Mouse (Mus musculus): Measurements from ENCODE around the gene Sash1. TPM values are rescaled to one million over a fixed set of nuclear protein-coding genes. Genes with fewer than 3 reads are reported as not detected.

The Sash1 gene
- polyA plus RNA-seq, 1 experiment from 2014 or later: 5.7 TPM

- Histone ChIP-seq H3K4me1 (replicated peaks) (no peaks in the 10 kb centered on the region; the same call in 1 of the 2 replicates), H3K4me2 (replicated peaks) (no peak overlapping the region), H3K9ac (no peak overlapping the region), H3K9me3 (no peaks in the 10 kb centered on the region), H3K27me3 (replicated peaks) (no peaks in the 10 kb centered on the region), H3K4me3 (replicated peaks) (no peak overlapping the region), H3K27ac (no peak overlapping the region), H3K36me3 (no peaks in the 10 kb centered on the region)
- 54% methylated on average over 2 of the region's 2 CpGs for WGBS
- no peak for ATAC-seq
Observed at GRCm38 (mm10) chr10:8917798-8918197, 31.9 kb upstream of the Sash1 start.

GRCm38 (mm10) chr10:8917350-8917749 is 31.5 kb upstream of the Sash1 start:
- H3K4me3 ChIP-seq (replicated peaks): no peak overlapping the region
- H3K4me1 ChIP-seq (replicated peaks): no peaks in the 10 kb centered on the region; the same call in 1 of the 2 replicates
- no peak overlapping the region for H3K27ac ChIP-seq
- H3K27me3 ChIP-seq (replicated peaks): no peaks in the 10 kb centered on the region
- ATAC-seq: no peak
- 77% methylated on average over 4 of the region's 4 CpGs for WGBS
- H3K9me3 ChIP-seq: no peaks in the 10 kb centered on the region
- H3K9ac ChIP-seq: no peak overlapping the region
- no peak overlapping the region for H3K4me2 ChIP-seq (replicated peaks)
- no peaks in the 10 kb centered on the region for H3K36me3 ChIP-seq

- Histone ChIP-seq H3K4me3 (replicated peaks) (no peak overlapping the region), H3K4me1 (replicated peaks) (peaks cover 3% of the 10 kb centered on the region), H3K4me2 (replicated peaks) (no peak overlapping the region), H3K9me3 (no peaks in the 10 kb centered on the region), H3K9ac (no peak overlapping the region), H3K36me3 (no peaks in the 10 kb centered on the region), H3K27ac (0 out of 2 replicates have a peak overlapping the region, but pooled peaks have one; percentile 18), H3K27me3 (replicated peaks) (no peaks in the 10 kb centered on the region)
- 59% methylated on average over 5 of the region's 5 CpGs for WGBS
- ATAC-seq: peak; percentile 88
Observed at GRCm38 (mm10) chr10:8915755-8916154, 29.9 kb upstream of the Sash1 start.

- Histone ChIP-seq H3K9me3 (no peaks in the 10 kb centered on the region), H3K27ac (no peak overlapping the region), H3K4me3 (replicated peaks) (no peak overlapping the region), H3K9ac (no peak overlapping the region), H3K27me3 (replicated peaks) (no peaks in the 10 kb centered on the region), H3K36me3 (no peaks in the 10 kb centered on the region), H3K4me1 (replicated peaks) (peaks cover 3% of the 10 kb centered on the region), H3K4me2 (replicated peaks) (no peak overlapping the region)
- no peak for ATAC-seq
- WGBS: 69% methylated on average over 4 of the region's 4 CpGs
Observed at GRCm38 (mm10) chr10:8913904-8914303, 28.0 kb upstream of the Sash1 start.

- Histone ChIP-seq H3K4me2 (replicated peaks) (no peak overlapping the region), H3K9me3 (no peaks in the 10 kb centered on the region), H3K4me1 (replicated peaks) (peaks cover 3% of the 10 kb centered on the region), H3K4me3 (replicated peaks) (no peak overlapping the region), H3K27me3 (replicated peaks) (no peaks in the 10 kb centered on the region), H3K27ac (no peak overlapping the region), H3K9ac (no peak overlapping the region), H3K36me3 (no peaks in the 10 kb centered on the region)
- no peak for ATAC-seq
- WGBS: 81% methylated on average over 5 of the region's 5 CpGs
Observed at GRCm38 (mm10) chr10:8912706-8913275, 26.9 kb upstream of the Sash1 start.

GRCm38 (mm10) chr10:8912213-8912612 is 26.3 kb upstream of the Sash1 start:
- H3K27me3 ChIP-seq (replicated peaks): no peaks in the 10 kb centered on the region
- WGBS: 64% methylated on average over 4 of the region's 4 CpGs
- H3K27ac ChIP-seq: no peak overlapping the region
- no peak overlapping the region for H3K9ac ChIP-seq
- H3K36me3 ChIP-seq: no peaks in the 10 kb centered on the region
- H3K4me3 ChIP-seq (replicated peaks): no peak overlapping the region
- no peaks in the 10 kb centered on the region for H3K9me3 ChIP-seq
- peak; percentile 32; the same call in 1 of the 2 replicates for ATAC-seq
- no peak overlapping the region for H3K4me2 ChIP-seq (replicated peaks)
- H3K4me1 ChIP-seq (replicated peaks): peaks cover 3% of the 10 kb centered on the region

- no peak overlapping the region for H3K4me3 ChIP-seq (replicated peaks)
- ATAC-seq: no peak
- no peaks in the 10 kb centered on the region for H3K27me3 ChIP-seq (replicated peaks)
- no peak overlapping the region for H3K9ac ChIP-seq
- H3K9me3 ChIP-seq: no peaks in the 10 kb centered on the region
- H3K4me2 ChIP-seq (replicated peaks): no peak overlapping the region
- H3K36me3 ChIP-seq: no peaks in the 10 kb centered on the region
- WGBS: 60% methylated on average over 16 of the region's 16 CpGs
- H3K27ac ChIP-seq: no peak overlapping the region
- peaks cover 3% of the 10 kb centered on the region for H3K4me1 ChIP-seq (replicated peaks)
Observed at GRCm38 (mm10) chr10:8910237-8910990, 24.5 kb upstream of the Sash1 start.

- Histone ChIP-seq H3K4me2 (replicated peaks) (no peak overlapping the region), H3K36me3 (no peaks in the 10 kb centered on the region), H3K27me3 (replicated peaks) (no peaks in the 10 kb centered on the region), H3K27ac (no peak overlapping the region), H3K9ac (no peak overlapping the region), H3K9me3 (no peaks in the 10 kb centered on the region), H3K4me3 (replicated peaks) (no peak overlapping the region), H3K4me1 (replicated peaks) (peaks cover 7% of the 10 kb centered on the region; the same call in 1 of the 2 replicates)
- WGBS: 88% methylated on average over 6 of the region's 6 CpGs
- ATAC-seq: no peak
Observed at GRCm38 (mm10) chr10:8903086-8903485, 17.2 kb upstream of the Sash1 start.

- no peaks in the 10 kb centered on the region for H3K27me3 ChIP-seq (replicated peaks)
- H3K9me3 ChIP-seq: no peaks in the 10 kb centered on the region
- no peaks in the 10 kb centered on the region for H3K36me3 ChIP-seq
- no peak overlapping the region for H3K4me3 ChIP-seq (replicated peaks)
- WGBS: 68% methylated on average over 7 of the region's 7 CpGs
- peaks cover 7% of the 10 kb centered on the region; the same call in 1 of the 2 replicates for H3K4me1 ChIP-seq (replicated peaks)
- H3K9ac ChIP-seq: no peak overlapping the region
- ATAC-seq: no peak
- no peak overlapping the region for H3K4me2 ChIP-seq (replicated peaks)
- no peak overlapping the region for H3K27ac ChIP-seq
Observed at GRCm38 (mm10) chr10:8902412-8902811, 16.5 kb upstream of the Sash1 start.

- Histone ChIP-seq H3K9me3 (no peaks in the 10 kb centered on the region), H3K9ac (no peak overlapping the region), H3K4me3 (replicated peaks) (no peak overlapping the region), H3K27me3 (replicated peaks) (no peaks in the 10 kb centered on the region), H3K4me2 (replicated peaks) (no peak overlapping the region), H3K4me1 (replicated peaks) (peaks cover 7% of the 10 kb centered on the region; the same call in 1 of the 2 replicates), H3K27ac (peak overlapping the region; percentile 54; the same call in 1 of the 2 replicates), H3K36me3 (no peaks in the 10 kb centered on the region)
- WGBS: 59% methylated on average over 8 of the region's 8 CpGs
- ATAC-seq: peak; percentile 92
Observed at GRCm38 (mm10) chr10:8898831-8899511, 13.1 kb upstream of the Sash1 start.

- ATAC-seq: no peak
- Histone ChIP-seq H3K4me2 (replicated peaks) (no peak overlapping the region), H3K27ac (0 out of 2 replicates have a peak overlapping the region, but pooled peaks have one; percentile 45), H3K9ac (no peak overlapping the region), H3K4me3 (replicated peaks) (no peak overlapping the region), H3K4me1 (replicated peaks) (peaks cover 7% of the 10 kb centered on the region; the same call in 1 of the 2 replicates), H3K9me3 (no peaks in the 10 kb centered on the region), H3K27me3 (replicated peaks) (no peaks in the 10 kb centered on the region), H3K36me3 (no peaks in the 10 kb centered on the region)
- WGBS: 72% methylated on average over 5 of the region's 5 CpGs
Observed at GRCm38 (mm10) chr10:8898099-8898777, 12.4 kb upstream of the Sash1 start.

- no peak for ATAC-seq
- H3K4me1 ChIP-seq (replicated peaks): peaks cover 10% of the 10 kb centered on the region; the same call in 1 of the 2 replicates
- H3K4me2 ChIP-seq (replicated peaks): no peak overlapping the region
- no peak overlapping the region for H3K9ac ChIP-seq
- H3K27me3 ChIP-seq (replicated peaks): no peaks in the 10 kb centered on the region
- H3K9me3 ChIP-seq: no peaks in the 10 kb centered on the region
- WGBS: 86% methylated on average over 6 of the region's 6 CpGs
- H3K36me3 ChIP-seq: no peaks in the 10 kb centered on the region
- no peak overlapping the region for H3K27ac ChIP-seq
- no peak overlapping the region for H3K4me3 ChIP-seq (replicated peaks)
Observed at GRCm38 (mm10) chr10:8894965-8895515, 9.2 kb upstream of the Sash1 start.

Data from intestine, embryonic 15.5 days (tissue).